Mouse (Mus musculus) right cerebral cortex, postnatal 4 days (tissue): ENCODE results near the gene Gnb1l.

Source experiments
- DNase-seq: peaks from one replicate; pipeline ENCODE4 v3.0.0-alpha.2; 2022

Gnb1l gene

DNA sequence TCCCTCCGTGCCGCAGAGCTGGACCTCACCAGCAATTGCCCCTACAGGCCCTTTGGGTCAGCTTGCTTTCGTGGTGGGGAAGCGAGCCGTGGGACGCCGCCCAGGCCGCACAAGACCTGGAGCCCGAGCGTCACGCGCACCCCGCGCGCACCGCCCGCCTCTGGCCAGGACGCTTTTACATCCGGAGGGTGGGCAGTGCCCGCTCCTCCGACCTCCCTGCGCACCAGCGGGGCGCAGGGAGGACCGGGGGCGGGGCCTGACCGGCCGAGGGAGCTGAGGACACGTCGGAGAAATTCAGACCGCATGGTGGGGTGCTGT, 90.2 kb downstream of the Gnb1l start:
- no peak for DNase-seq

DNA sequence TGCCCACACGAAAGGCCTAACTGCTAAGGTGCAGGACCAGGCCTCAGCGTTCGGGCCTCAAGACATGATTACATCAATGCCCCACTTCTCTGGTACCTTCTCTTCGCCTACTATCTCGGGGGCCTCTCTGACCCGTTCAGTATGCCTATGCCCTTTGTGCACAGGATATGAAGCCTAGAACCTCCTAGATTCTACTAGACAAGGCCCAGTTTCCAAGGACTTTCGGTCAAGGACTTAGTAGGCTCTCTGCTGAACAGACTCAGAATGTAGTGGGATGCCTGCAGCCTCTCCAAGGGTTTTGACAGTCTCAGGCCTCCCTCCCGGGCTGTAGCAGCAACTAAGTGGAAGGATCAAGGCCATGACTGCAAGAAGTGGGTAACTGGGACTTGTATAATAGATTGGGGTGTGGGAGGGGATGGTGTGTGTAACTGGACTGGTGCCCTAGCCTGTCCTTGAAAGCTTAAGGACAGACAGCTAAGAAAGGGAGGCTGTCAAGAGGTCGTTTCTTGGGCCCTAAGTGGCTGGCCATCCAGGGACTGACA, 90.6 kb downstream of the Gnb1l start:
- no peak for DNase-seq

GRCm38 (mm10) chr16:18589804-18590790, 91.6 kb downstream of the Gnb1l start, which contains the start of gene Tbx1:
Tbx1 (minus strand) TSS chr16:18590671.
- DNase-seq: no peak

DNA sequence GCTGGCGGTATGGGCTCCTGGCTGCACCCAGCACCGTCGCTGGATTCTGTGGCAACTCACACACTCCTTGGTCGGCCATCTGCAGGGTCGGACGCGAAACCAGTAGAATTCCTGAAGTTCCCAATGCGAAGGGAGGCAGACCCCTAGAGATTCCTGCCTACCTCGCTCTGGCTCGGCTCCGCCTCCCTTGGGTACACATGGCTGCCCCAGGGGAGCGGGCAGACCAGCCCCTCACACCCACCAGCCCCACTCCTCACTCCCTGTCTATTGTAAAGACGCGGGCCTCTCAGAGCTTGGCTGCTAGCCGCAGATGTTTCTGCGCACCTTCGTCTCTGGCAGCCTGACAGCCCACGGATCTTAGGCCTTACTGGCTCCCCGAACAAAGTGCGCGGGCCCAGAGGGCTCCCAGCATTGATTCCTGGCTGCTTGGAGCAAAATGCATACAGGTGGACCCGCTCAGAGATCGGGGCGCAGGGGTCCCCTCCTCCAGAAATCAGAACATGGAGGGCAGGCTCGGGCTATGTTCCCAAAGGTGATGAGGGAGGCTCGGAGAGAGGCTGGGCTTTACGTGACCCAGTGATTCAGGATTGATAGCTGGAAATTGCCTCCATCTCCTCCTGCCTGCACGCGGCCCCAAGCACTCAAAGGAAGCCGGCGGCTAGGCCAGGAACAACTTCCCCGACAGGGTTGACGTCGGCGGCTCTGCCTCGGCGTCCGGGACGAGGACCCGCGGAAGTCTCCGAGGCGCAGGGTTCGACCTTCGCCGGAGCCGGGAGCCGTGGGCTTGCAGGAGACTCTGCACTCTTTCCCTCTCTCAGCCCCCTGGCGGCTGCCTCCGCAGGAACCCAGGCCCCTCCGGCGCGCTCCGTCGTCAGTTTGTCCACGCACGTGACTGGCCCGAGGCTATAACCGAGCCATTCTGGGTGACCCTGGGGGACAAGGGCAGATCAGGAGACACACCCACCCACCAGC, 92.8 kb downstream of the Gnb1l start:
- DNase-seq: peak; percentile 38

DNA sequence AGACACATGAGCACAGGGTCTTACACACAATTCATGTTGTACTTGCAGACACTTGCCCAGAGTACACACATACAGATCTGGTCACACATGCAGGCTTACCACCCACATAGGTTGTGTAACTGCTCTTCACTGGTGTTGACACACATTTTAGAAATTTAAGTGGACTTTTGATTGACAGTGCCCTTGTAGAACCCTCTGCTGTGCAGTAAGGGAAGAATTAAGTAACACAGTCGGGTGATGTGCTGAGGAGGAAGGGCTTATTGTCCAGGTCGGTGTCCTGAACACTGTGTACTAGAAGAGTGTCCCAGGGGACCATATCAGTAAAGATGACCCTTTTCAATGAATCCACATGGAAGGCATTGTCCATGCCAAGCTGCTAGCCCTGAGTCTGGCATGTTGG, 95.4 kb downstream of the Gnb1l start:
- DNase-seq: no peak

GRCm38 (mm10) chr16:18596255-18596654, 97.7 kb downstream of the Gnb1l start:
- DNase-seq: no peak

DNA sequence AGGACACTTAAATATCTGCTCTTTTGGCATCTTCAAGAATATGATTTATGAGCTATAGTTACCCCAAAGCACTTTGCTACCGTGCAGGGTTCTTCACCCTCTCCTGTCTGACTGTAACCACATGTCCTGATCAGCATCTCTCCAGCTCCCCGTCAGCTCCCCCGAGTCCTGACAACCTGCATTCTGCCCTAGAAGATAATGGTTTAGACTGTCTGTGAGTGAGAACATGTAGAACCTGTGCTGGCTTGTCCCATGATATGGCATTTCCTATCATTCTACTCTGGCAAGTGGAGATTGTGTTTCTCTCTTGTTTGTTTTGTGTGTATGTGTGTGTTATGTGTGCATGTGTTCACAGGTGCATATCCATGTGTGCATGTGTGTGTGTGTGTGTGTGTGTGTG, 99.5 kb downstream of the Gnb1l start:
- no peak for DNase-seq

DNA sequence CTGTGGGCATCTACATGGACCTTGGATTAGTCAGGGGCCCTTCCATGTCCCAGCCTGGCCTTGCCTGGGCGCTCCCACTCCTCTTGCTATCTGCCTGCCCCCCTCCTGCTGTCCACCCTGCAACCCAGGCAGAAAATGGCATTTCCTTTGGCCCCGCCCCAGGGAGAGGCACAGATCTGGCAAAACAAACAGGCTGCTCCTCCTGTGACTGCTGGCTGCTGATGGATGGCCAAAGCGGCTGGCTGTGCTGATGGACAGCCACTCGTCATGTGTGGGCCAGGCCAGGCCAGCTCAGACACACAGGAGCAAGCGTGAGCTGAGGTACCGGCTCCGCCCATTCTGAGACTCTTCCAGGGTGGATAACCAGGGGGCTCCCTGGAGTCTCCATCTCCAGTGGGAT, 102.9 kb downstream of the Gnb1l start:
- no peak for DNase-seq

DNA sequence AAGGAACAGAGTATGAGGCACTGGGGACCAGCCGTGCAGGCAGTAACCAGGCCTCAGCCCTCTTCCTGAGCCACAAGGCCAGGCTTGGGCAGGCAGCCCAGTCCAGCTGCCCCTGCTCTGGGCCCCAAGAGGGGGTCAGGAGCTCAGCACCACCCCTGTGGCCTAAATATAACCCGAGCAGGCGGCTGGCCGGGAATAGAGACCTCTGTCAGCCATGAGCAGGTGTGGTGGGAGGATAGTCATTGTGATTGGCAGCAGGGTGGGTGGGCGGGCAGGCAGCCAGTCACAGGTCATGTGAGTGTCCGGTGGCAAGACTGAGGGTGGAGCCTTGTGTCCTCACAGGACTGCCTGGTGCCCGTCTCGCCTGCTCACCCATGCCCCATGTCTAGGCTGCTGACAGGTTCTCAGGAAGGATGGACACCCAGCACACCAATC, 105.8 kb downstream of the Gnb1l start:
- DNase-seq: no peak

GRCm38 (mm10) chr16:18605705-18606104, 107.2 kb downstream of the Gnb1l start:
- no peak for DNase-seq

DNA sequence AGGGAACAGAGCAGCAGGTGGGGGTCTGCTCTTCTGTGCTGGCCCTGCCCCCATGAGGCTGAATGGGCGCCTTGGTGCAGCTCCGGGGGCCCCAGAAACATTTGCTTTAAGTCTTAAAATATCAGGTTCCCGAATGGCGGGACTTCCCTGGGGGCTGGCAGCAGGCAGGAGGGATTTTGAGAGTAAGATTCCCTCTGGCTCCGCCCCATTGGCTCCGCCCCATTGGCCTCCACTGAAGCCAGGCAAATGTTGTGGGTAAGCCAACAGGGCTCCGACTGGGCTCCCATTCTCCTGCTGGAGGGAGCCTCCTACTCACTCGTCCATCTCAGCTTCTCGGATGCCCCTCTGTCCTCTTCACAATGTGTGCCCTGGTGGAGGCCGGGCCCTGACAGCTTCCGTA, 109.7 kb downstream of the Gnb1l start:
- no peak for DNase-seq

DNA sequence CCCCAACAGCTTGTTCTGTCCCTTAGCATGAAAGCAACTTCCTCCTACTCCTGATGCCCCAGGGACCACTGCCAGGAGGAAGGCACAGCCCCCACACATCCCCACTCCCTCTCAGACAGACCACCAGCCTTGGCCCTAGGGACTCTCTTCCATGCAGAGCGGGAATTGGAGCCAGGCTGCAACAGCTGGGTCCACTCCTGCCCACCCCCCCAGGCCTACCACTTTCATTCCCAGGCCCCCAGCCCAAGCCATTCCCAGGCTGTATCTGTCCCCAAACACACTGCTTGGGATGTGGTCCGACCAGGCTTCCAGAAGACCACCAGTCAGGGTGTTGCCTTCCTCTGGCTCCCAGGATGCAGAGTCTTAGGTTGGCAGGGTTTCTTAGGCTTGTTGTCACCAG, 110.6 kb downstream of the Gnb1l start:
- no peak for DNase-seq

DNA sequence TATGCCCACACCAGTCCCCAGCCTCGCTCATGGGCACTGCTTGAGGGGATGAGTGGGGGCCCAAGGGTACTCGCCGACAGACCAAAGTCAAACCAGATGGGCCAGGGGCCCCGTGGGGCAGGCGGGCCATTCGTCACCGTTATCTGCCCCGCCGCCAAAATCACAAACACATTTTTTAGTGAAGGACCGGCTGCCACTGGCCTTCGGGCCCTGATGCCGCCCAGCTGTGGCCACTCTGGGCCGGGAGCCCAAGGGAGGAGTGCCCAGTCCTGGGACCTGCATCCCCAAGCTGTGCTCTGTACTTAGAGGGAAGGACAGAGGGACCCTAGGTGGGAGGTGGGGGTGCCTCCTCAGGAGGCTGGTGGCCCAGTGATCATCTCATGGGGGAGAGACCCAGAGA, 113.2 kb downstream of the Gnb1l start:
- DNase-seq: no peak

GRCm38 (mm10) chr16:18613301-18613700, 114.8 kb downstream of the Gnb1l start:
- no peak for DNase-seq
